Mouse (Mus musculus) adrenal gland, postnatal 14 days (tissue): ENCODE data around the gene Crebrf. TPM values are rescaled to one million over a fixed set of nuclear protein-coding genes. Genes with fewer than 3 reads are reported as not detected.

Source experiments
- DNase-seq: peaks from one replicate; pipeline ENCODE4 v3.0.0; 2021; ENCODE audit warnings: mixed read lengths
- total RNA-seq: library from RNA; stranded (reverse); gene quantifications from 2 replicates; pipeline ENCODE4 v1.2.3, GENCODE M21; 2021

Crebrf gene
- total RNA-seq, 1 experiment from 2014 or later: 50.2 TPM

GRCm38 (mm10) chr17:26705463-26706359 is 9.7 kb upstream of the Crebrf start:
- peak; percentile 40 for DNase-seq

- no peak for DNase-seq
Measured at GRCm38 (mm10) chr17:26707066-26707465, 8.4 kb upstream of the Crebrf start.

GRCm38 (mm10) chr17:26708499-26708898 is 7.0 kb upstream of the Crebrf start:
- no peak for DNase-seq

GRCm38 (mm10) chr17:26708993-26709590 is 6.4 kb upstream of the Crebrf start:
- DNase-seq: no peak

- no peak for DNase-seq
Measured at GRCm38 (mm10) chr17:26710049-26710448, 5.4 kb upstream of the Crebrf start.

- DNase-seq: peak; percentile 97
Measured at GRCm38 (mm10) chr17:26715916-26716717, 667 bp downstream of the Crebrf start.

- no peak for DNase-seq
Measured at GRCm38 (mm10) chr17:26717868-26718267, 2.4 kb downstream of the Crebrf start.

- no peak for DNase-seq
Measured at GRCm38 (mm10) chr17:26719405-26719804, 4.0 kb downstream of the Crebrf start.

GRCm38 (mm10) chr17:26721802-26722201 is 6.4 kb downstream of the Crebrf start:
- DNase-seq: no peak

GRCm38 (mm10) chr17:26724790-26725189 is 9.3 kb downstream of the Crebrf start:
- DNase-seq: no peak

GRCm38 (mm10) chr17:26726674-26727073 is 11.2 kb downstream of the Crebrf start:
- no peak for DNase-seq

GRCm38 (mm10) chr17:26727110-26727755 is 11.8 kb downstream of the Crebrf start:
- DNase-seq: no peak

- DNase-seq: no peak
Measured at GRCm38 (mm10) chr17:26742581-26742980, 27.1 kb downstream of the Crebrf start.

- DNase-seq: no peak
Measured at GRCm38 (mm10) chr17:26743294-26743693, 27.8 kb downstream of the Crebrf start.

GRCm38 (mm10) chr17:26749975-26750374 is 34.5 kb downstream of the Crebrf start:
- DNase-seq: no peak

- no peak for DNase-seq
Measured at GRCm38 (mm10) chr17:26752297-26752696, 36.8 kb downstream of the Crebrf start.

- DNase-seq: no peak
Measured at GRCm38 (mm10) chr17:26753476-26753875, 38.0 kb downstream of the Crebrf start.

GRCm38 (mm10) chr17:26767100-26767753 is 51.8 kb downstream of the Crebrf start:
- DNase-seq: no peak

GRCm38 (mm10) chr17:26767754-26768124 is 52.3 kb downstream of the Crebrf start:
- no peak for DNase-seq

GRCm38 (mm10) chr17:26776211-26776610 is 60.8 kb downstream of the Crebrf start:
- DNase-seq: no peak

- DNase-seq: no peak
Measured at GRCm38 (mm10) chr17:26778001-26778400, 62.6 kb downstream of the Crebrf start.
